Mouse (Mus musculus) liver (tissue): Measurements from ENCODE around the gene Aff1.

Source experiments
- DNase-seq: peaks from one replicate; pipeline ENCODE4 v3.0.0-alpha.2; 2020; ENCODE audit warnings: mixed read lengths

Gene Aff1

DNA sequence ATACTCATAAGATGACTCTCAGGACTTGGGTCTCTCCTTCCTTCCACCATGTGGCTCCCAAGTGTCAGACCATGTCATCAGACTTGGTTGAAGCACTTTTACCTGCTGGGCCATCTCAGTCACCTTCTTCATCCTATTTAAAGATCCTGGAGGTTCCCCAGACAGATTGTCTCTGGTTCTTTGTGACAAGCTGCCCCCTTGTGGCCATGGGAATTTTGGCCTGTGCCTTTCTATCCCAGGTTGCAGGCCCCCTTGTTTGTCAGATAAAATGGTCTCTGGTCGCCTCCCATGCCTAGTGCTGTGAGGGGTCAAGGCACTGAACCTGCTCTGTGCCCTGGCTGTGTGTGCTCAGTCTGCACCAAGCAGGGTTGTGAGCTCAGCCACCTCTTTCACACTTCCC lies 151.8 kb downstream of the Aff1 start:
- DNase-seq, result peak; percentile 49

DNA sequence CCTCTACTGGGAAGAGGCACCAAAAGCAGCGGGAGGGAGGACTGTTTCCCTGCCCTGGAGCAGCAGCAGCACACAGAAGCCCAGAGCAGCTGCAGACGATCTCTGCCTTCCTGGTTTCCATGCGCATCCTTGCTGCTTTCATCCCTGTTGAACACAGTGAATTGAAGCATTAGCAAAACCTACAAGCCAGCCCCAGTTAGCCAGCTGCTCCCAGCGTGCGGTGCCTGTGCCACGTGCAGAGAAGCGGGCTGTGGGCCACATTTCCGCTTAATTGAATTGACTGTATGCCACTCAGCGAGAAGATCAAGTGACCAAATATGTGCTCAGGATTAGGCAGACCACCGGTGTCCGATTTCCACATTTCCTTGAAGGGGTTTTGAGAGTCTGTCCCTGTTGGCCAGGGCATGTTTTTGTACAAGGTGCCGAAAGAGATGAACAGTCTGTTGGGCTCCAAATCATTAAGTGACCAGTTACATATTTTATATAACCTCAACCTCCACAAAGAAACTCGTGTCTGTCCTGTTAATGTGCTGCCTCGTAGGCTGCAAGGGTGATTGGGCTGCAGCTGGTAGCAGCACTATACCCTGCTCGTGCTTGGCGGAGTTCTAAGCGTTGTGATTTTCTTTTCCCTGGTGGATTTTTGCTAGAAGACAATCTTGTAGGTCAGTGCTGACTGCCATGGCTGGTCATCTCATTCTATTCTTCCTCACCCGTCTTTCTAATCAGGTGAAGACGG lies 153.4 kb downstream of the Aff1 start:
- no peak for DNase-seq

DNA sequence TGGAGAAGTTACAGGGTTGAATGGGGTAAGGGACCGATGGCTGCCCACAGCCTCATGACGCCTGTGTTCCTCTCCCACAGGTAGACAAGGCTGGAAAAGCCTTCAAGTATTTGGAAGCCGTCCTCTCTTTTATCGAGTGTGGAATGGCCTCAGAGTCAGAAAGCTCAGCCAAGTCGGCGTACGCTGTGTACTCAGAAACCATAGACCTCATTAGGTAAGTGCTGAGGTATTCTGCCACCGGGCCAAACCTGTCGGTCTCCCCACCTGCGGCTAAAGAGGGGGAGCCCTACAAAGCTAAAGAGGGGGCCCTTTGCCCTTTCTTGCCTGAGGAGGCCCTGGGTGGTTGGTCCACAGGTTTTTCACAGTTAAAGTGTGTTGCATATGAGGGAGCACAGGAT lies 154.0 kb downstream of the Aff1 start:
- DNase-seq, result no peak

DNA sequence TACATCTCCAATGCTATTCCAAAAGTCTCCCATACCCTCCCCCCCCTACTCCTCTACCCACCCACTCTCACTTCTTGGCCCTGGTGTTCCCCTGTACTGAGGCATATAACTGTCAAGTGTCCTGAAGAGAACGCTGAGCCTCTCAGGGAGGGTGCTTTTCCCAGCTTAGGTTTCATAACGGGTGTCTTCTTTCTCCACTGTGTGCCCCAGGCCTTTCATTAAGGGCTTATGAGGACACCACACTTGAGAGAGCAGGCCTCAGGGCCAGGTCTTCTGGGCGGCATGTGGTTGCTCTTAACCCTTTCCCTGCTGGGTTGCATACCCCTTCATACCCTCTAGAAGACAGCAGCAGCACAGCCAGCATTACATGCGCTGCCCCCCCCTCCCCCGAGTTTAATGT lies 154.4 kb downstream of the Aff1 start:
- DNase-seq, result no peak

DNA sequence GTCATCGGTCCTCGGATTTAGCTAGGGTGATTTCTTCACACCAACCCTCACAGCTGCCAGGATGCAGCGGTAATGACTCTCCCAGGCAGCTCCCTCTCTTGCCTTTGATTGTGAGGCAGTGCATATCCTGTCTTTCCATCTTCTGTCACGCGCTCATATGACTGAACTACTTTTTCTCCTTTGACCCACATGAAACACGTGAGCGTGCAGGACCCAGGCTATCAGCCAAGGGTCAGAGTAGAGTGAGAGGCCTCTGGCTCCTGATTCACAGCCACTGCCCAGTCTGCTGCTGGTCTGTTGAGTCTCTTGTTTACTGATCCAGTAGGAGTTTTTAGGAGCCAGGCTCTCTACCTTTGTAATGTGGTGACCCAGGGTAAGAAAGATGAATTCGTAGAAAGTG lies 156.4 kb downstream of the Aff1 start:
- DNase-seq, result no peak

DNA sequence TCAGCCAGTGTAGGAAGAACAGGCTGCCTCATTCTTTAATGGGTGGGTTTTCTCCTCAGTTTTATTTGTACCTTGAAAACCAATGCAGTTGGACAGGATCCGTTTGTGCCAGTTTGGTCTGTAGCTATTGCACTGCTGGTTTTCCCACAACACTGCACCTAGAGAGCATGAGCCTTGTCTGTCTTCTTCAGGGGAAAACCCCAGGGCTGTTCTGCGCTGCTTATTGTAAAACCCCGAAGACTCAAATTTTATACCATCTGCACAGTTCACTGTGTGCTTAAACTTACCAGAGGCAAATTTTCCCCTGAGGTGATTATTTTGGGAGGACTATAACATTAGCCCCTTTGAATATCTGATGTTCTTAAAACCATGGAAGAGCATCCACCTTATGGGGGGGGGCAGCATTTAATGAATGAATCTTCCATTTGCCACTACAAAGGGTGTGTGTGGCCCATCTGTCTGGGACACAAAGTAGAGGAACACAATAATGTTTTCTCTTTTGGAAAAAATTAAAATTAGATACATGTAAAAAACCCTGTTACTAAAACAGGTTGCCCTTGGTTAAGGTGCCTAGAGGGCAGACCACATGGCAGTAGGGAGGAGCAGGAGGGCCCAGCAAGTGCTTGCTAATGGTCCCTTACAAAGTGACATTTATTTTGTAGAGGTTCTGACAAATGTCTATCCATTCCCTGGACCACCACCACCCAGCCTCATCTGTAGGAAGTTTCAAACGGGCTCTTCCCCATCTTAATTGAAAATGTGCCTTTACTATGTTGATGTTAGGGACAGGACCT lies 160.8 kb downstream of the Aff1 start:
- no peak for DNase-seq

DNA sequence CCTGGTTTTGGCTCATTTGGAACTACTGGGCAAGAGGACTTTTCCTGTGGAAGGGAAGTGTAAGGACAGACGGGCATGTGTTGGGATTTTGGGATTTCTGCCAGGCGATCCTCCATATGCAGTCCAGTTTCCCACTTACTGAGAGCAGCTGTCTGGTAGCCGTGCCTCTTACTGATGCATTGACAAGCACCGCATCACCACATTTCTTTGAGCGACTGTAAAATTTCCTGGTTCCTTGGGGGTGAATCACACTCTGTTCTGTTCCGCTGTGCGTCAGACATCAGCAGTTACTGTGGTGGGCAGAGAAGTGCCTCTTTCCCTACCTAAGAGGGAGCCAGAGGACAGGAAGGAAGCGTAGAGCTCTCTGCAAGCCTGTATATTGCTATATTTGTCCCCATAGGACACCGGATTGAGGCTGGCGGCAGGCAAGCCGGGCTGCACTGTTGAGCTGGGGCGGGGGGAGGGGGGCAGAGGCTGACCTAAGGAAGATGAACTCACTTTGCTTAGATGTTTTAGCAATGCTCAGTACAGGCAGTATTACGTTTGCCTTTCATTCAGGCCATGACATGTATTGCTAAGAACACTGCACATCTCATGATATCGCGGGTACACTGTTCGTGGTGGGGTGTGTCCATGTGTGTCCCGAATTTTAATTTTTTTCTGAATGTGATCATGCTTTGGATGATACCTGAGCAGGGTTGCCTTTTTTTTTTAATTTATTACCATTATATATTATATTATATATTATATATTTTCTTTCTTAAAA lies 162.1 kb downstream of the Aff1 start:
- DNase-seq, result no peak

DNA sequence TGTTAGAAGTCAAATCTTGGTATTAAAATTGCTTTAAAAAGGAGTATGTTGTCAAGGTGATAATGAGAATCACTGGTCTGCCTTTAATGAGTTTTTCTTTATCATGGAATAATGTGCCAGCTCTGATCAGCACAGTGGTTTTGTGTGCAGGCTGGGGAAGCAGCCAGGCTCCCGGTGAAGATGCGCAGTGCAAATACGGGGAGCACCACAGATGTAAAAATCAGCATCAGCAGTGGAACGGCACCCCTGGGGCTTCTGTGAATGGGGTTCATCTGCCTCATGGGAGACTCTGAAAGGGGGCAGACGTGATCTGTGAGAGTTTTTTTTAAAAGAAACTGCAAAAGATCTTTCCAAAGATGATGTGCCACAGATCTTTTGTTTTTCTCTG lies 162.6 kb downstream of the Aff1 start:
- DNase-seq, result no peak

DNA sequence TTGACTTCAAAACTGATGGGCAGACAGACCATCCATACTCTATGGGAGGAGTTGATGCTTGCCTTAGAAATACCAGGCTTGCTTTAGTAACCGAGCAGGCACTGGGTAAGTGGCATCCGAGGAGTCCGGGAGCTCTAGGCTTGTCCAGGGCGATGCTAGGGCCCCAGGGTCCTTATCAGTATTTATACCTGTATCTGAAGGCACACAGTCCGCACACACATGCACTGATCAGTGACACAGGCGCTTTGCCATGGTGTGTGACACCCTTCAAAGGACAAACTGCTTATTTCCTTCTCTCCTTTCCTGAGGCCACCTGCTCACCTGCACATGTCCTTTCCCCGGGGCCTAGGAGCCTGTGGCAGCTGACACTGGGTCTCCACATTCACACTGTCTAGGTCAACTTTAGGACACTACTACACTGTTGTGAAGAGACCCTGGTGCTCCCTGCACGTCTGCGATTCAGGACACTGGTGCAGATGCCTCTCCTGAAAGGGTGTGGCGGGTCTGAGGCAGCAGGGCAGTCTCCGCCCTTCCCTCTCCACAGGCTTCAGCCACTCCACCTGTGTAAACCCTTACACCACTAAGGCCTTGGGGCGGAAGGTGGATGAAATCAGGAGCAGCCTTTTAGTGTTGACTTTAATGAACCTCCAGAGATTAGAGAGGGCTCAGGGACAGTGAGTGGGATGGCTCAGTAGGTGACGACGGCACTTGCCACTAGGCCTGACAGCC lies 163.5 kb downstream of the Aff1 start:
- DNase-seq, result peak; percentile 33

DNA sequence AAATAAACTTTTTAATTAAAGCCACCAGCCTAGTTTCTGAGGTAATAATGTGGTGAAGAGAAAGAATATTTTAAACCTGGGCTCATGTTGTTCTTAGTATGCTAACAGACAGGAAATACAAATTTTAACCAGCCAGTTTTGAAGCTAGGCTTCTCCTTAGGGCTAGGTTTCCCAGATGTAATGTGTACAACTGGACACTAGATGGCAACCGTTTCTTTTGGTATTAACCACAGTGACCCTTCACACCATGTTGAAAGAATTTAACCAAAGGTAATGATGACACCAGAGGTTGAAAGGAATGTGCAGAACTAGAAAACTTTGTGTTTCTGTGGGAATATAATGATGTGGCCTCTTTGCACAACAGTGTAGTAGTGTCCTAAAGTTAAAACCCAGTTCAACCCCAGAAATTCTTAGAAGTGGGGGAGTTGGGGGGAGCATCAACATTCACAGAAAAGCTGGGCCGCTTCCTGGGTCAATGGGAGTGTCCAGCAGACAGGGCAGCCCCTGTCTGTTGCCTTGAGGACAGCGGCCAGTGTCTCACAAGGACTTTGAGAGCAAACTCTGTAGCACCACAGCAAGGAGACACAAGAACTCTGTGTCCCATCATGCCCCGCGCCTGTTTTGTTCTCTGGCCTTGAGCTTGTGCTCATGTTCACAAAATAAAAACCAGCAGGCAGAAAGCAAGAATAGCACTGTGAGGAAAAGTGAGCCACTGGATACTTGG lies 164.3 kb downstream of the Aff1 start:
- DNase-seq, result no peak

DNA sequence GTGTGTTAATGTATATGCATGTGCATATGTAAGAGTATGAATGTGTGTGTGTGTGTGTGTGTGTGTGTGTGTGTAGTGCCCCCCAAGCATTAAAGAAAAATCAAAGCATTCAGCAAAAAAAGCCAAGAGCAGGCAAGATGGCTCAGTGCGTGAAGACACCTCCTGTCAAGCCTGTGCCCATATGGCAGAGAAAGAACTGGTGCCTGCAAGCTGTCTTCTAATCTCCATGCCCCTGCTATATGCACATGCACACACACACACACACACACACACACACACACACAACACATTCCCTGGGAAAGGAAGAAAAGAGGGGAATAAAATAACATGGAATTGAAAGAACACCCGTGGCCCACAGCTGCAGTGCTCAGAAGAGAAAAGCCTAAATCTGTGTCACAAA lies 165.0 kb downstream of the Aff1 start:
- no peak for DNase-seq

DNA sequence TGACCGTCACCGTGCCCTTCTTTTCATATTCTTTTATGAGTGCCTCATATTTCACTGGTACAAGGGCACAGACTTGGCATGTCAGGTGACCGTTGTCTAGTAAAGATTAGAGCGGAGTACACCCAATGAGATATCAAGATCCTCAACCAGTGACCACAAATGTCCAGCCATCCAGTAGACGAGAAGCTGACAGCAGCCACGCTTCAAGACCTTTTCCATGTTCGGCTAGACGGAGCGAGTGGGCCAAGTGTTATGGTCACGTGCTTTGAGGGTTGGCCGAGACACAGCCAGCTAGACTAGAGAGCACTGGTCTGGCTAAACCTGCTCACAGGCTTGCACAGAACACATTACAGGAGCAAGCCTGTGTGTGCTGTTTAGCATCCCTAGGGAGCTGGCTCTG lies 168.4 kb downstream of the Aff1 start:
- no peak for DNase-seq

DNA sequence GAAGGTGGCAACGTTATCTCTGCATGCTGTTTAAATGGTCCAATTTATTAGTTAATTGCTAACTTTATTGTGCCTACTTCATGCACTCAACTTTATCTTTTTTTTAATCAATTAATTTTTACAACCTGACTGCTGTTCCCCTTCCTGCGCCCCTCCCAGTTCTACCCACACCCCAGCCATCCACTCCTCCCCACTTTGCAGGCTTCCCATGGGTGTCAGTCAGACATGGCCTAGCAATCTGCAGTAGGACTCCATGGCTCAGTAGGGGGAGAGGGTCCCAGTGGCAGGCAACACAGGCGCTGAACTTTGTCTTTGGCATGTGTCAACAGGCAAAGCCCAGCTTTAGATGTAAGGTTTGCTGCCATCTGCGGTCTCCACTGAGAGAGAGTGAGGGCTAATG lies 171.6 kb downstream of the Aff1 start:
- DNase-seq, result no peak

DNA sequence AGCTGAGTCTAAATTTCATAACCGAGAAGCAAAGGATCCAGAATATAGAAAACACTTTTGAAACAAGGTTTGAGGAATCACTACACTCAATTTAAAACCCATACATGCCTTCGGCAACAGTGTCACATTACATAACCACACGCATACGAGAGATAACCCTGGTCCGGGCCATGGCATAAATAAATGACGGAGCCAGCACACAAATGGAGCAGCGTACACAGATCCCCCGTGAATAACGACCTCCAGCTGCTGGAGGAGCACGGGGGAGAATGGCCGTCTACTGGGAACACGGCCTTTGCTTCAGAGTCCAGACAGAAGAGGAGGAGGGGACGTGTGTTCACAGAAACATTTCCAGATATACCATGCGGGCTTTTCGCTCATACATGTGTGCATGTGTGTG lies 197.6 kb downstream of the Aff1 start:
- DNase-seq, result no peak

DNA sequence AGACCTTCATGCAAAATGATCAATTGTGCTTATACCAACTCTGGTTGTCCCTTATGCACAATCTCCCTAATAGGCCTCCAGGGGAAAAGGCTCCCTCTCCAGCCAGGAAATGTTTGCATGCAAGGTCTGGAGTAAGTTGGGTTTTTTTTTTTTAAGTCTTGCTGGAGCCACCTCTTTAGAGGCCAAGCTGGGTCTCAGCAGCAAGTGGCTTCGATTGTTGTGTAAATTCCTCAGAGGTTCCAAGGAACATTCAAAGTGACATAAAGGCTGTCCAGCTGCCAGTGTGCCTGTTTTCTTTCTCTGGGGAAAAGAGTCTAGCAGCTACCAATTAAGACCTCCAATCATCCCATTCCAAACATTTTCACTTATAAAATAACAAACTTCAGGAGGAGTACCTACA lies 206.1 kb downstream of the Aff1 start:
- DNase-seq, result no peak
